Mouse (Mus musculus) ES-E14 (cell line): ENCODE measurements around the gene Zfp493.

ENCODE experiments used
- MAFK ChIP-seq: IDR thresholded peaks from 2 replicates; pipeline ENCODE4 v1.6.1; 2014; ENCODE audit warnings: mild to moderate bottlenecking, low read depth, low read length, inconsistent platforms; ENCODE audit not compliant: insufficient read depth
- ZNF384 ChIP-seq: IDR thresholded peaks from 2 replicates; pipeline ENCODE4 v1.6.1; 2012; ENCODE audit warnings: low read depth, low read length, inconsistent platforms

DNA sequence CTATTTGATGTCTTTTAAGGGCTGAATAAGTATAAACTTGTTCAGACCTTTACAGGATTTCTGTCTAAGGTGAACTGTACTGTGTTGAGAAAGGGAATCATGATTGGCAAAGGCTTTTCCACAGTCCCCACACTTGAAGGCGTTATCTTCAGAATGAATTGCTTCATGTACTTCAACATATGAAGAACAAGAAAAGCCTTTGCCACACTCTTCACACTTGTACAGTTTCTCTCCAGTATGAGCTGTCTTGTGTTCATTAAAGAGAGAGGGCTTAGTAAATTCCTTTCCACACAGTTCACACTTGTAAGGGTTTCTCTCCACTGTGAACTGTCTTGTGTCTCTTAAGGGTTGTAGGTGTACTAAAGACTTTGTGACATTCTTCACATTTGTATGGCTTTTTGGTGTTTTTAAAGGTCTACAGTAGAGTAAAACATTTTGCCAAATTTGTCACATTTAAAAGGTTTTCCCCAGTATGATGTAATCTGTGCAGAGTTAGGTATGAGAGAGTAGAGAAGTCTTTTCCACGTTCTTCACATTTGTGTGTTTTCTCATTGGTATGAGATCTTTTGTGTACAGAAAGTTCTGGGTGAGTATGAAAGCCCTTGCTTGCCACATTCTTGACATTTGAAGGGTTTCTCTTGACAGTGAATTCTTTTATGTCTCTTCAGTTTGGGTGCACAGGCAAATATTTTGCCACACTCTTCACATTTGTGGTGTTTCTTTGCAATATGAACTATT, 16.3 kb upstream of the Zfp493 start:
- TF ChIP-seq ZNF384 (no peak), MAFK (no peak)
